Mouse (Mus musculus) stomach, embryonic 16.5 days (tissue): Measurements from ENCODE around the gene Prr7. TPM values are rescaled to one million over a fixed set of nuclear protein-coding genes. Genes with fewer than 3 reads are reported as not detected.
"Not testable (repeated sequence)": the region's sequence is repeated elsewhere in the genome, so short reads cannot be mapped to it uniquely, and the experiment has no call there.

Experiments
- ATAC-seq: fragments of 200-750 bp; cut with Nextera tagmentation; 2 replicates; pipeline ENCODE4 v1.8.0; 2017; ENCODE audit warnings: moderate number of reproducible peaks, moderate TSS enrichment; ENCODE audit not compliant: insufficient read depth, low FRiP score
- H3K27ac ChIP-seq: fragments of 300-500 bp; sonication (generic); 2 replicates; pipeline ENCODE4 v1.5.1; 2014; ENCODE audit warnings: low read length
- H3K27me3 ChIP-seq: fragments of 300-500 bp; sonication (generic); 2 replicates; pipeline ENCODE4 v1.6.1; 2014; ENCODE audit warnings: low read length, control low read depth, mixed read lengths; ENCODE audit not compliant: control insufficient read depth, insufficient read depth
- H3K36me3 ChIP-seq: fragments of 300-500 bp; sonication (generic); 2 replicates; pipeline ENCODE4 v1.6.1; 2014; ENCODE audit warnings: low read length; ENCODE audit not compliant: control insufficient read depth, insufficient read depth
- H3K4me1 ChIP-seq: fragments of 300-500 bp; sonication (generic); 2 replicates; pipeline ENCODE4 v1.6.1; 2014; ENCODE audit warnings: low read length, control low read depth, mixed read lengths; ENCODE audit not compliant: control insufficient read depth, insufficient read depth
- H3K4me2 ChIP-seq: fragments of 300-500 bp; sonication (generic); 2 replicates; pipeline ENCODE4 v1.6.1; 2014; ENCODE audit warnings: low read depth, low read length, mixed read lengths
- H3K4me3 ChIP-seq: fragments of 300-500 bp; sonication (generic); replicated peaks from 2 replicates; pipeline ENCODE4 v1.5.1; 2014; ENCODE audit warnings: mild to moderate bottlenecking, low read length
- H3K9ac ChIP-seq: fragments of 300-500 bp; sonication (generic); 2 replicates; pipeline ENCODE4 v1.6.1; 2014; ENCODE audit warnings: low read length
- H3K9me3 ChIP-seq: fragments of 300-500 bp; sonication (generic); replicated peaks from 2 replicates; pipeline ENCODE4 v1.6.1; 2016; ENCODE audit warnings: low read length, control low read depth; ENCODE audit not compliant: control insufficient read depth
- WGBS: fragments of 180-500 bp; shearing (Covaris S2); extraction: QIAGEN DNeasy Blood & Tissue Kit; methylation state at CpG from one replicate; pipeline ENCODE4 v1.1.7; 2014; 5-methylcytosine and 5-hydroxymethylcytosine counted together
- polyA plus RNA-seq: library from polyadenylated mRNA; unstranded; fragments of >200 nt; fragmentation: Nextera tagmentation; extraction: Ambion mirVana; gene quantifications from 2 replicates; pipeline ENCODE4 v1.2.1, GENCODE M21; 2015

Prr7 gene
- polyA plus RNA-seq, 1 experiment from 2014 or later = 0.26 TPM

- Histone ChIP-seq H3K36me3 (no peaks in the 10 kb centered on the region), H3K4me3 (no peak overlapping the region), H3K27ac (no peak overlapping the region), H3K9ac (no peak overlapping the region), H3K4me2 (no peak overlapping the region), H3K4me1 (no peaks in the 10 kb centered on the region), H3K9me3 (no peaks in the 10 kb centered on the region), H3K27me3 (no peaks in the 10 kb centered on the region)
- peak; percentile 40; the same call in 1 of the 2 replicates for ATAC-seq
- 56% methylated on average over 12 of the region's 12 CpGs for WGBS
Measured at GRCm38 (mm10) chr13:55429226-55429888, 34.7 kb upstream of the Prr7 start.

- Histone ChIP-seq H3K4me3 (no peak overlapping the region), H3K9ac (no peak overlapping the region), H3K9me3 (no peaks in the 10 kb centered on the region), H3K4me2 (no peak overlapping the region), H3K27me3 (no peaks in the 10 kb centered on the region), H3K27ac (no peak overlapping the region), H3K36me3 (no peaks in the 10 kb centered on the region), H3K4me1 (no peaks in the 10 kb centered on the region)
- WGBS = 78% methylated on average over 2 of the region's 2 CpGs
- no peak for ATAC-seq
Measured at GRCm38 (mm10) chr13:55430566-55430965, 33.5 kb upstream of the Prr7 start.

- no peak overlapping the region for H3K4me2 ChIP-seq
- H3K27me3 ChIP-seq = no peaks in the 10 kb centered on the region
- ATAC-seq = no peak
- no peaks in the 10 kb centered on the region for H3K36me3 ChIP-seq
- 62% methylated on average over 10 of the region's 10 CpGs for WGBS
- H3K4me1 ChIP-seq = no peaks in the 10 kb centered on the region
- H3K9ac ChIP-seq = no peak overlapping the region
- no peak overlapping the region for H3K27ac ChIP-seq
- H3K4me3 ChIP-seq = no peak overlapping the region
- no peaks in the 10 kb centered on the region for H3K9me3 ChIP-seq
Measured at GRCm38 (mm10) chr13:55431889-55432685, 32.0 kb upstream of the Prr7 start.

GRCm38 (mm10) chr13:55437111-55437629, 26.9 kb upstream of the Prr7 start:
- not testable (repeated sequence) for H3K9me3 ChIP-seq, H3K4me3 ChIP-seq
- 73% methylated on average over 15 of the region's 15 CpGs for WGBS

GRCm38 (mm10) chr13:55443799-55444285, 20.2 kb upstream of the Prr7 start:
- no peaks in the 10 kb centered on the region for H3K9me3 ChIP-seq
- WGBS = 31% methylated on average over 9 of the region's 9 CpGs
- no peak for ATAC-seq
- peak overlapping the region; percentile 95 for H3K9ac ChIP-seq
- no peaks in the 10 kb centered on the region for H3K36me3 ChIP-seq
- peak overlapping the region; percentile 99 for H3K27ac ChIP-seq
- no peaks in the 10 kb centered on the region for H3K27me3 ChIP-seq
- H3K4me2 ChIP-seq = peak overlapping the region; percentile 80
- H3K4me3 ChIP-seq = peak overlapping the region; percentile 92
- peaks cover 25% of the 10 kb centered on the region for H3K4me1 ChIP-seq

More at GRCm38 (mm10) chr13:55437111-55437629, 26.9 kb upstream of the Prr7 start:
- H3K4me1 ChIP-seq, H3K36me3 ChIP-seq, ATAC-seq, H3K9ac ChIP-seq, H3K27ac ChIP-seq, H3K27me3 ChIP-seq, H3K4me2 ChIP-seq: not testable (repeated sequence)

GRCm38 (mm10) chr13:55444286-55444936, 19.7 kb upstream of the Prr7 start:
- no peaks in the 10 kb centered on the region for H3K27me3 ChIP-seq
- WGBS = under 1% methylated on average over 33 of the region's 33 CpGs
- peak overlapping the region; percentile 99 for H3K27ac ChIP-seq
- peak overlapping the region; percentile 95 for H3K9ac ChIP-seq
- H3K36me3 ChIP-seq = no peaks in the 10 kb centered on the region
- peak; percentile 79 for ATAC-seq
- peaks cover 25% of the 10 kb centered on the region for H3K4me1 ChIP-seq
- no peaks in the 10 kb centered on the region for H3K9me3 ChIP-seq
- H3K4me2 ChIP-seq = peak overlapping the region; percentile 80
- H3K4me3 ChIP-seq = peak overlapping the region; percentile 92

- Histone ChIP-seq H3K4me1 (peaks cover 25% of the 10 kb centered on the region), H3K4me3 (peak within 1 kb of the TSS; percentile 92), H3K4me2 (peak within 1 kb of the TSS; percentile 97), H3K9me3 (no peaks in the 10 kb centered on the region), H3K27me3 (no peaks in the 10 kb centered on the region), H3K36me3 (no peaks in the 10 kb centered on the region), H3K27ac (peak within 1 kb of the TSS; percentile 99), H3K9ac (peak within 1 kb of the TSS; percentile 95)
- ATAC-seq = peak; percentile 96
- under 1% methylated on average over 35 of the region's 35 CpGs for WGBS
Measured at GRCm38 (mm10) chr13:55444937-55445315, 19.1 kb upstream of the Prr7 start, which contains the start of gene Grk6. Grk6 (plus strand) TSS chr13:55445072.

- H3K27me3 ChIP-seq = no peaks in the 10 kb centered on the region
- peaks cover 2% of the 10 kb centered on the region for H3K36me3 ChIP-seq
- peak overlapping the region; percentile 92 for H3K4me3 ChIP-seq
- H3K9me3 ChIP-seq = no peaks in the 10 kb centered on the region
- no peak for ATAC-seq
- under 1% methylated on average over 65 of the region's 66 CpGs for WGBS
- H3K4me1 ChIP-seq = peaks cover 25% of the 10 kb centered on the region
- H3K27ac ChIP-seq = peak overlapping the region; percentile 99
- peak overlapping the region; percentile 95 for H3K9ac ChIP-seq
- H3K4me2 ChIP-seq = peak overlapping the region; percentile 97
Measured at GRCm38 (mm10) chr13:55445361-55446091, 18.5 kb upstream of the Prr7 start.
